In the genomic region with DNA sequence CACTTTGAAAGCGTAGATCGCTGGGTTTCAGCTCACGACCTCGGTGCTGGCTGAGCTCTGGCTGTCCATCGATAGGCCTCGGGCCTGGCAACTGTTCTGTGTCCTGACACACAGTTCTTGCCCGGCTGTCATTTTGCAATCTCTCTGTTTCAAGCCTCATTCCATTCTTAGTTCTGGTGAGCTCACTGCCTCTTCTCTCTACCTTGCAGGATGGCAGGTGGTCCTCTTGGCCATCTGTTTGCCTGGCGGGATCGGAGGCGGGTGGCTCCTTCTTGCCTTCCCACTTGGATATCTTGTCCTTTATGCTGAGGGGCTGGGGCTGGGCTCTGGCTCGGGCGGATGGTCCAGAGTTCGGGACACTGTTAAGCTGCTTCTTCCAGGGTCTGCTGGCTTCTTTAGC, we compare ENCODE assay signal across 22 mouse cellular contexts. TPM values are rescaled to one million over a fixed set of nuclear protein-coding genes. Genes with fewer than 3 reads are reported as not detected.
DNase-seq lines count a peak whose midpoint lies in the region; ATAC-seq and TF ChIP-seq lines count a peak whose summit lies in the region.
"Had no signal": no experiment of that assay in that cellular context is flagged by ENCODE, and none has a peak within 500 bp of the region (broad histone marks: within the 10 kb centered on the region; RNA-seq: fewer than 3 reads in every experiment).

No protein-coding gene starts in this region.

- peak overlapping the region; percentile 28 for H3K4me3 ChIP-seq in lung, adult 2 months (replicated peaks; ENCODE audit: extremely low read depth, low read depth, low read length)
- H3K4me3 ChIP-seq in stomach, postnatal 0 days (ENCODE audit: low read depth, low read length) = no peak overlapping the region
- H3K4me3 ChIP-seq: embryonic facial prominence, embryonic 12.5 days; forebrain, embryonic 12.5 days; gastrocnemius, adult 2 months; limb, embryonic 13.5 days; liver, embryonic 12.5 days; midbrain, embryonic 12.5 days; neural tube, embryonic 15.5 days had no signal

- no peak for TF ChIP-seq CTCF in lung, adult 2 months (IDR thresholded peaks at IDR 0.05; ENCODE audit: insufficient read depth, low read length)
- TF ChIP-seq CTCF in stomach, postnatal 0 days (IDR thresholded peaks at IDR 0.05; ENCODE audit: low read depth) = no peak

- ATAC-seq in stomach, postnatal 0 days (ENCODE audit: low FRiP score, low TSS enrichment) = 0 out of 2 replicates have a peak, but pooled peaks have one; percentile 16
- ATAC-seq: CD4-positive, CD25-positive, alpha-beta regulatory T cell, adult 4 months; liver, embryonic 12.5 days; Patski had no signal

- intact Hi-C loops in heart, postnatal 25 days (cut with DNase I) = no loop called here

- H3K9me3 ChIP-seq in stomach, postnatal 0 days (ENCODE audit: control insufficient read depth, low read length) = no peaks in the 10 kb centered on the region
- H3K9me3 ChIP-seq: embryonic facial prominence, embryonic 12.5 days; forebrain, embryonic 12.5 days; G1E; liver, embryonic 12.5 days had no signal

- no peak overlapping the region; the same call in 1 of the 2 replicates for H3K27ac ChIP-seq in stomach, postnatal 0 days (replicated peaks)
- H3K27ac ChIP-seq: embryonic facial prominence, embryonic 12.5 days; forebrain, embryonic 12.5 days; gastrocnemius, adult 2 months; hindbrain, embryonic 14.5 days; limb, embryonic 13.5 days; liver, embryonic 12.5 days; midbrain, embryonic 12.5 days; neural tube, embryonic 15.5 days had no signal

- WGBS in lung, adult 2 months = 86% methylated on average over 13 of the region's 13 CpGs
- WGBS in stomach, postnatal 0 days = 92% methylated on average over 13 of the region's 13 CpGs

- peaks cover 5% of the 10 kb centered on the region; the same call in 1 of the 2 replicates for H3K36me3 ChIP-seq in stomach, postnatal 0 days (ENCODE audit: control insufficient read depth, insufficient read depth, low read length)
- H3K36me3 ChIP-seq: G1E had no signal

- TF ChIP-seq POLR2A in lung, adult 2 months (IDR thresholded peaks at IDR 0.05; ENCODE audit: borderline replicate concordance, extremely low read depth, low read depth, low read length) = no peak

- TF ChIP-seq EP300 in stomach, postnatal 0 days (optimal IDR thresholded peaks at IDR 0.05) = no peak

- H3K9ac ChIP-seq in stomach, postnatal 0 days (ENCODE audit: low read length) = no peak overlapping the region
- H3K9ac ChIP-seq: embryonic facial prominence, embryonic 12.5 days; forebrain, embryonic 12.5 days; hindbrain, embryonic 14.5 days; limb, embryonic 13.5 days; liver, embryonic 12.5 days; midbrain, embryonic 12.5 days; neural tube, embryonic 15.5 days had no signal

- no peak overlapping the region for H3K4me2 ChIP-seq in stomach, postnatal 0 days (replicated peaks; ENCODE audit: low read depth)
- H3K4me2 ChIP-seq: embryonic facial prominence, embryonic 12.5 days; forebrain, embryonic 12.5 days; hindbrain, embryonic 14.5 days; limb, embryonic 13.5 days; liver, embryonic 12.5 days; midbrain, embryonic 12.5 days; neural tube, embryonic 15.5 days had no signal

- DNase-seq in lung, adult 2 months = no peak
- no peak for DNase-seq in lung, adult 18-20 months
- peak; percentile 61 for DNase-seq in brain, adult 2 months (ENCODE audit: low read depth, low spot score)
- peak; percentile 90 for DNase-seq in cerebellum, adult 9-10 months
- DNase-seq in stomach, postnatal 0 days (ENCODE audit: low spot score) = no peak
- DNase-seq in heart, postnatal 25 days (ENCODE audit: low spot score) = no peak
- no peak for DNase-seq in adrenal gland, postnatal 25 days
- DNase-seq: adrenal gland, adult 2 months; gastrocnemius, adult 2 months; heart, postnatal 36 days; kidney, adult 8-10 months; kidney, postnatal 10 days had no signal

- H3K27me3 ChIP-seq in stomach, postnatal 0 days (ENCODE audit: control insufficient read depth, insufficient read depth, low read length) = no peaks in the 10 kb centered on the region
- H3K27me3 ChIP-seq: embryonic facial prominence, embryonic 12.5 days; forebrain, embryonic 12.5 days; limb, embryonic 13.5 days; liver, embryonic 12.5 days; midbrain, embryonic 12.5 days; neural tube, embryonic 15.5 days; Patski had no signal

- peaks cover 6% of the 10 kb centered on the region for H3K4me1 ChIP-seq in lung, adult 2 months (ENCODE audit: control insufficient read depth, insufficient read depth, low read length)
- 0 out of 2 replicates have a peak, but pooled peaks cover under 1% of the 10 kb centered on the region for H3K4me1 ChIP-seq in stomach, postnatal 0 days (replicated peaks; ENCODE audit: control insufficient read depth, insufficient read depth)

RNA-seq across cellular contexts. Expression of a gene that starts 34.5 kb away (rescaled TPM):
- polyA plus RNA-seq in lung, adult 2 months (2012; rRNA removed) = 21.3 and 22.9 TPM in 2 replicates
- 4.7 TPM in 2 replicates for polyA plus RNA-seq in stomach, postnatal 0 days (2015; fragmentation: Nextera tagmentation; extraction: Ambion mirVana)
- 1 to 10 TPM; 7.6 to 9.9 TPM for total RNA-seq in heart, postnatal 25 days (2021)
- total RNA-seq in adrenal gland, postnatal 25 days (2021) = 10.8 and 11.9 TPM in 2 replicates
- polyA plus RNA-seq: G1E had no signal

RNA-seq across cellular contexts. Expression of a gene that starts 50.5 kb away (rescaled TPM):
- polyA plus RNA-seq in lung, adult 2 months (2012; rRNA removed) = 10.9 and 11.5 TPM in 2 replicates
- polyA plus RNA-seq in stomach, postnatal 0 days (2015; fragmentation: Nextera tagmentation; extraction: Ambion mirVana) = 22.0 and 24.4 TPM in 2 replicates
- total RNA-seq in heart, postnatal 25 days (2021) = 10 to 100 TPM; 16.5 to 16.6 TPM
- 20.7 and 31.5 TPM in 2 replicates for total RNA-seq in adrenal gland, postnatal 25 days (2021)

Comparison
In these comparisons a context has a peak if more than half of its experiments do, and no peak if none do; other contexts are left out.
1. DNase-seq: peak in brain, adult 2 months (single experiment) and cerebellum, adult 9-10 months (single experiment); none in lung, adult 2 months (single experiment), lung, adult 18-20 months (0 of 2), stomach, postnatal 0 days (single experiment), heart, postnatal 25 days (single experiment) and adrenal gland, postnatal 25 days (single experiment).